10 mouse cellular contexts compared by ENCODE assay signal in genomic region chr17:57770904-57771303, GRCm38 (mm10). TPM values are rescaled to one million over a fixed set of nuclear protein-coding genes. Genes with fewer than 3 reads are reported as not detected.
DNase-seq lines count a peak whose midpoint lies in the region; ATAC-seq lines count a peak whose summit lies in the region.
"Had no signal": no experiment of that assay in that cellular context is flagged by ENCODE, and none has a peak within 500 bp of the region (broad histone marks: within the 10 kb centered on the region; RNA-seq: fewer than 3 reads in every experiment).

No protein-coding gene starts in this region.

- ATAC-seq in megakaryocyte-erythroid progenitor cell, adult 5-6 weeks (replicated peaks; ENCODE audit: low FRiP score, low TSS enrichment, poor library complexity, severe bottlenecking): no peak

- peak; percentile 59 to 63 for DNase-seq in cerebellum, postnatal 14 days
- DNase-seq in cerebellum, postnatal 36 days: no peak
- DNase-seq in 416B (ENCODE audit: low read depth): peak; percentile 50
- peak; percentile 53 for DNase-seq in embryo, embryonic 10.5 days (ENCODE audit: low spot score)
- peak; percentile 9 for DNase-seq in layer of hippocampus, adult 9-11 months
- DNase-seq in thymus, postnatal 0 days (ENCODE audit: low spot score): no peak
- no peak for DNase-seq in gastrocnemius, adult 18-20 months (ENCODE audit: low spot score)

RNA-seq across cellular contexts. Expression of gene Cntnap5c, which starts 1.5 kb away (rescaled TPM):
- not detected in 2 replicates for polyA plus RNA-seq in thymus, postnatal 0 days (2015; fragmentation: Nextera tagmentation; extraction: Ambion mirVana)
- not detected for total RNA-seq in gastrocnemius, adult 18-20 months (2021)
- total RNA-seq in megakaryocyte-erythroid progenitor cell, adult 5-6 weeks (2014; fragmentation: Nextera tagmentation): not detected in 2 replicates
- not detected in 2 replicates for total RNA-seq in megakaryocyte-erythroid progenitor cell, adult 5-6 weeks (2017)

RNA-seq across cellular contexts. Expression of gene Gm21834, which starts 28.9 kb away (rescaled TPM):
- not detected in 2 replicates for polyA plus RNA-seq in thymus, postnatal 0 days (2015; fragmentation: Nextera tagmentation; extraction: Ambion mirVana)
- not detected for total RNA-seq in gastrocnemius, adult 18-20 months (2021)
- total RNA-seq in megakaryocyte-erythroid progenitor cell, adult 5-6 weeks (2014; fragmentation: Nextera tagmentation): not detected in 2 replicates
- not detected in 2 replicates for total RNA-seq in megakaryocyte-erythroid progenitor cell, adult 5-6 weeks (2017)
- total RNA-seq: layer of hippocampus, postnatal 36 days had no signal
- polyA plus RNA-seq: neural tube, embryonic 11.5 days had no signal

Comparison
In these comparisons a context has a peak if more than half of its experiments do, and no peak if none do; other contexts are left out.
1. DNase-seq: peak in cerebellum, postnatal 14 days (2 of 2), 416B (single experiment), embryo, embryonic 10.5 days (single experiment) and layer of hippocampus, adult 9-11 months (single experiment); none in cerebellum, postnatal 36 days (0 of 2), thymus, postnatal 0 days (single experiment) and gastrocnemius, adult 18-20 months (single experiment).